Mouse (Mus musculus) CD8-positive naive resting alpha-beta T cell, adult 2 months (primary cell): ENCODE data around the gene Dock10.
A peak's percentile ranks its signal among the peaks of the same experiment; 100 is the strongest.
"Not testable (repeated sequence)": the region's sequence is repeated elsewhere in the genome, so short reads cannot be mapped to it uniquely, and the experiment has no call there.

Experiments used
- DNase-seq, 2 experiments: peaks; one replicate each; pipeline ENCODE4 v3.0.0; 2022; ENCODE audit warnings: low read depth in 2 of 2, low spot score in 2 of 2

Gene Dock10

DNA sequence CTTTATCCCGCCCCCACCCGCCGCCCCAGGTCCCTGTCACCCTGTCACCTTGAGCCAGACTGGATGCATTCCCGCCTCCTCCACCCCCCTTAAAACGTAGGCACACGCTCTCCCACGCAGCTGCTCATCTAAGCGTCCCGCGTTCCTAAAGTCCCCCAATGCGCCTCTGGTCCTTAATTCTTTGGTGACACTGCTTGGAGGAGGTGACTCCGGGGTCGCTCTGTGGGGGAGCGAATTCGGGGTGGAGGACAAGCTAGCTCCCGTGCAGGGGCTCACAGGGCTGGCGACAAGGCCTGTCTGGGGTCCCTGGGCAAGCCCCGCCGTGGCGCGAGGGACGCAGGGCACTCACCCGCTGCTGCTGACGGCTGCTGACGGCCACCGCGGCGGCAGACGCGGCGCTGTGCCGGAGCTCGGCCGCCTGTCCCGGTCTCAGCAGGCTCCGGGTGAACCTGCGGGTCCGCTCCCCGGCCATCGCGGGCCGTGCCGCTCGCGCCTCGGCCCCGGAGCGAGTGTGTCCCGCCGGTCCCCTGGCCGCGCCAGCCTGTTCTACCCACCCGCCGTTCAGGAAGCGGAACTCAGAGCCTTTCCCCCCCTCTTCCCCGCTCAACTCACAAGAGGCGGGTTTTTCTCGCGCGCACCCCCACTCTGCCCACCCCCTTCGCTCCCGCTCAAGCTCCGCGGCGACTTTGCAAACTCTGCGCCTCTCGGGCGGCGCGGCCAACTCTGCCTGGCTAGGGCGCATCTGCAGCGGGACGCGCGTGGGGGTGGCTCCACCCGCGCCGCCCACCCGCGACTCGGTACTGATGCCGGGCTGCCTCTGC is at the start of gene Dock10:
TSS of gene Dock10 (minus strand) at position 551 of the 821 bp plus-strand sequence.
- DNase-seq, result peak; percentile 82 to 86

DNA sequence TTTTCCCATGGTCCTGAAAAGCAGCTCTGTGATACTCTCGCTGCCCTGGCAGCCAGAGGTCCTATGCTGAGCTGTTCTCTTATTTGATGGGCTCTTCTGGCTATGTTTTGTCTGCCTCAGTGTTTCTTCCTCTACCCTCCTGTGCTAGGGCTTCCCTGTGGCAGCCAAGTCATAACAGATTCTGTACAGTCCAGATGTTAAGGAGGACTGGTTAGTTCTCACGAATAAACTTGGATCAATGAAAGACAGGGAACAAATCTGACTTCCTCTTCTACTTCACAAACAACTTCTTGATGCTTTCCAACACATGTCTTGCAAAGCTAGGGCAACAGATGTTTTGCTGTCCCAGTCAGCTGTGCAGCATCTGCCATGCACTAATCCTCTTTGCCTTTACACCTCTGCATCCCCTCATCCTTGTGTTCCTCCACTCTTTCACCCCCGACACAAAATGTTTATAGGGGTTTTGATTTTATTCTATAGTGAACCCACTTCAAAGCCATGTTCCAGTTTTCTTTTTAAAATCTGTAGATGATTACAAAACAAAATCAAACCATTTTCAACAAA is 48.6 kb upstream of the Dock10 start:
- DNase-seq, result no peak

DNA sequence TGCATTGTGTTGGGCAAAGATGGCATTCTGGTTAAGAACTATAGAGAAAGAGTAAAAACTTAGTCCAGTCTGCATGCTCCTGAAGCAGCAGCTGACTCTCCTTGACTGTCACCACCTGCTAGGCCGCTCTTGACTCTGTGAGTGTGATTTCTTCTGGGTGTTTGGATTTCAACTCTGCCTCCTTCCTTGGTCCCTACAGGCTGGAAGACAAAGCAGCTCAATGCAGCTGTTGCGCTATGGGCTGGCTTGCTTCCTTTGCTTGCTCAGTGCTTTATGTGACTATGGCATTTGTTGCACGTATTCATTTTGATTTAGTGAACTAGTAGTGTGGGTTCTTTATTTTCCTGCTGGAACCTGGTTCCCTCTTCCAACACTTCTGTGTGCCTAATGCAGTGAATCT is 43.7 kb upstream of the Dock10 start:
- no peak for DNase-seq

DNA sequence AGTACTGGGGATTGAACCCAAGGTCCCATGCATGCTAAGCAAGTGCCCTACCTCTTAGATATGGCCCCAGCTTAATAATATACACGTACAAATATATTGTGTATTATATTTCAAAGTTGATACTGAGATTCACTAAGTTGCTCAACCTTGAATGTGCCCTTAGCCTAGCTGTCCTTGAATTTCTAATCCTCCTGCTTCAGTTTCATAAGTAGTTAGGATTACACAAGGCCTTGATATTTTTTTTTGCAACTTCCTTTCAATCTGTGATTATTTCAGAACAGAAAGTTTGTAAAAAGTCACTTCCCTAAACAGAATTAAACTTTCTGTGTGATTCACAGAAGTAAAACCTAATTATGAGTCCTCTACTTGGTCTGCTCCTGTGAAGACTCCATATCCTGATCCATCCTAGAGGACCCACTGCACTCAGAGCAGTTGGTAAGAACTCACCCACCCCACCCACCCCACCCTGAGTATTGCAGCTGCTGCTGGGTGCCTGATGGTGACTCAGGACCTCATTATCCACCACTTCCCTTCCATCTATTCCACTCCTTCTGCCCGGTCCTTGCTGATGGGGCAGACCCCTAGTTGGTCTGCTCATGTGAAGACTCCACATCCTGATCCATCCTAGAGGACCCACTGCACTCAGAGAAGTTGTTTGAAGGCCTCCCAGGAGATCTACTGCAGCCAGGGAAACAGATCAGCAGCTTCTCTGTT is 26.9 kb upstream of the Dock10 start:
- DNase-seq, result no peak

DNA sequence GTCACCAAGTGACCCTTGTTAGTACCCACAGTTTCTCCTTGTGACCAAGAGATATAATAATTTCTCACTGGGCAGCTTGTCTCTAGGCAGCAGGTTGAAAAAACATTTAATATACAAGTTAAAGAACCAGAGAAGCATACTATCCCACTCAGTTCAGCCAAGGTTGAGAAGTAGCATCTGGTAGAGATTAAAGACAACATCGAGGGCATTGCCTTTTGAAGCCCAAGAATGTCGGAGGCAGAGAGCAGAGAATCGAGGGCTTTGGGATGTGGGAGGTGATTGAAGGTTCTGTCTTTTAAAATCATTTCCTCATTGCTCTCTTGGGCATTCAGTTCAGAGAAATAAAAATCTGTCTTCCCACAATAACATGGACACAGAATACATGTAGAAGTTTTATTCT is 25.8 kb upstream of the Dock10 start:
- no peak for DNase-seq

DNA sequence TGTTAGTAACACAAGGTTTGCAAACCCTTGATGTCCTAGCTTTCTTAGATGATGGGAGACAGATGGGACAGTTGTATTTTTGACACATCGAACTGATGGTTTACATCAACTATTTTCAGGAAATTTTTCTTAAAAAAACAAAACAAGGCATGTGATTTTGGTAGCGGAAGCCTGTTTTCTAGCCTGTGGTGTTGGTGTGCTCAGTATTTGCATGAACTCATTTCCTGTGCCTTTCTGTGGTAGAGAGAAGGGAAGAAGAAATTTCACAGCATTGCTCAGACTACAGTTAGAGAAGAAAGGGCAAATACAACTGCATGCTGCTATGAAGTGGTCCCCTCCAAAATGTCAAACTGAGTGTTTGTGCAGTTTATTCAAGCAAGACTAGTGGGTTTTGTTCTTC is 7.2 kb upstream of the Dock10 start:
- DNase-seq, result peak; percentile 37 to 44

DNA sequence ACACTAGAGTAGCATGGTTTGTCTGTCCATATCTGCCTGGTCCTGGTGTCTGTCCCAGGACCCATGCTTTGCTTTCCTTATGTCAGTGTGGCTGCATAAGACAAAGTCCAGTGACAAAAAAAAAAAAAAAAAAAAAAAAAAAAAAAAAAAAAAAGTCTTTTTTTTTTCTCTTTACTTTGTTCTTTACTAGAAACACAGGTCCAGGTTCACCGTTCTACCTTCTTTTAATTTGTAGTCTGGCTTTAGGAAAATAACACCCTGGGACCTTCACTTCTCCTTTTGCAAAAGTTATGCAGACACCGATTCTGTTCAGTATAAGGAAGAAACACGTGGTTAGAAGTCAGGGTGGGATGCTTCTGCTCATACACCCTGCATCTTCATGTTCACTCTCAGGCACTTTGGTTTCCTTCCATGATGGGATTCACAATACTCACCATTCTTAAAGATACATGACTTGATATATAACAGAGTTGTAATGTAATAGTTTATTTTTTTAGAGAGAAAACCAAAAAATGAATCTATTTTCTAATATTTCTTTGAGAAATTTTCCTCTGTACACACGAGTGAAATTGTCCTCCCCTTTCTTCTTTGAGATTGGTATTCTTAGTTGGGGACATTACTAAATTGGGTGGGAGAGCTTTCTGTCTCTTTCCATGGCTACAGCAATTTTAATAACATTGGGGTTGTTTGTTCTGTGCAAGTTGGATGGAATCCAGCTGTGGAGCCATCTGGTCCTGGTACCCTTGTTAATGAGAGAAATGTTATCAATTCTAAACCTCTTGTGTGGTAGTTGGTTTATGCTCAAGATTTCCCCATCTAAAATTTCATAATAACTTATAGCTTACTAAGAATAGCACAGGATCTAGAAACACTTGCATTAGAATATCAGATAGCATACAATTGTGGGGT is 5.0 kb upstream of the Dock10 start:
- no peak for DNase-seq

DNA sequence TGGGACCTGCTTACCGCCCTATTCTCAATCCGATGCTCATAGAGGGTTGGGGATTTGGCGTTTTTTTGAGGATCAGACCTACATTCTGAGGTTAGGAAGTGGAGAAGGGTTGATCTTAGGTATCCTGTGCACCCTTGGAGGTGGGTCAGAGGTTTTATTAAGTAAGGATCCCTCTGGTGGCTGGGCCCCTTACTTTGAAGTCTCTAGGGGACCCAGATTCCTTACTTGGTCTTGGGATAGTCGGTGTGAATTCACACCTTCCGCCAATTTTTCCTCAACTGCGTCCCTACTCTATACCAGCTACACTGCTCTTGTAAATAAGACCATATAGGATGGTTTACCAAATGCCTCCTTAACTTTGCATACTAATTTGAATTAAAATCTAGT is 464 bp upstream of the Dock10 start:
- DNase-seq, result no peak

DNA sequence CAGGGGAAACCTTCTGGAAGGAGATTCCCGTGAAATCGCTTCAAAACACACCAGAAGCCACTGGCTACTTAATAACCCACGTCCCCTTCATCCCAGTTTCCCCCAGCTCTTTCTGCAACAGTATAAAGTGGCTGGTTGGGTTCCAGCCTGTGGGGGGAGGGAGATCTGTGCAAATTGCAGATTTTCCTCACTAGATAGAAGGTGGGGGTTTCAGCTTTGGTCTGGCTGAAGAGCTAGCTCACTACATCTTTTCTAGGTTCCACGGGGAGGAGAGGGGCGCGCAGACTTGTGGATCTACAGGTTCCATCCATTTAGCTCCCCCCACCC is 714 bp downstream of the Dock10 start:
- no peak for DNase-seq

DNA sequence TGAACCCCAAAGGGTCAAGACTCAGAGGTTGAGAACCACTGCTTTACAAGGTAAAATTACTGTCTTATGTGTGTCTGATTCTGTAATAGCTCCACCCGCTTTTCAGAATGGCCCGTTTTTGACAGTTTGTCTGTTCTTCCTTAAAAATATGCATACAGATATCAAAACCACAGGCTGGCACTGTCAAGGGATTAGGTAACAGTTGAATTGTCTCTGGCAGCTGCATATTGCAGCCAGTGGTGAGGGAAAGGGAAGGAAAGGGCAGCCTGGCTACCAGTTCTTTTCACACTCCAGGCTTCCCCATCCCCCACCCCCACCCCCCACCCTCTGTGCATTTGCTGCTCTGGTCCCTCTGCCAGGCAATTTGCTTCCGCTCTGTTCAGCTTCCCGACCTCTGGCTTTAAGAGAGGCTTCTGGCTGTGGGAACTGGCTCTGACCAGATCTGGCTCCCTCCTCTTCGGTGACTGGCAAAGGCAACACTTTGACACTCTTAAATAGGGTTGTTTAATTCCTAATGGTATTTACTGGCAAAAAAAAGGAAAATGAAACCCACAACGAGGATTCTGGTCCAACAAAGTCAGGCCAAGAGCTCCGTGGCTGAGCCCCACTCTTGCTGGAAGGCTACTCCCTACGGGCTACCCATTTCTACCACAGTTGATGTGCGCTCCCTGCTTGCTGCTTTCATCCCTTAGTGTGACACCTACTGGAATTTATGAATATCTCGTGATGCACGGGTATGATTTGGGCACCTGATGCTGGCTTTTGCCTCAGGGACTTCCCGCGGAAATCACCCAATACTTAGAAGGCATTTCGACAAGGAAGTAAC is 1.3 kb downstream of the Dock10 start:
- DNase-seq, result peak; percentile 66 to 70

DNA sequence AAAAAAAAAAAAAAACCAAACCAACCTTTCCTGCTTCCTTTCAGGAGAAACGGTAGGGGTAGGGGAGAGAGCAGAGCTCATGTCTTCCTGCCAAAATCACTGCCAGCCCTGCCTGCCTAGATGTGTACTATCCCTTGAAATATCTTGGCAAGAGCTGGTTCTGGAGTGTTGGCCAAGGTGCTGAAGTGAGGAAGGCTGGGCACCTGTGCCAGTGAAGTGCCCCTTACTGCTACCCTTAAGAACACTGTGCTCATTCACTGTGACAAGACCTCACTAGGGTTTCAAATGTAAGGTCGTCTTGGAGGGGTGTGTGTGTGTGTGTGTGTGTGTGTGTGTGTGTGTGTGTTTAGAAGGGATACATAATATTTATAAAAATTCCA is 2.3 kb downstream of the Dock10 start:
- peak in 1 of 2 experiments; percentile 26 for DNase-seq

DNA sequence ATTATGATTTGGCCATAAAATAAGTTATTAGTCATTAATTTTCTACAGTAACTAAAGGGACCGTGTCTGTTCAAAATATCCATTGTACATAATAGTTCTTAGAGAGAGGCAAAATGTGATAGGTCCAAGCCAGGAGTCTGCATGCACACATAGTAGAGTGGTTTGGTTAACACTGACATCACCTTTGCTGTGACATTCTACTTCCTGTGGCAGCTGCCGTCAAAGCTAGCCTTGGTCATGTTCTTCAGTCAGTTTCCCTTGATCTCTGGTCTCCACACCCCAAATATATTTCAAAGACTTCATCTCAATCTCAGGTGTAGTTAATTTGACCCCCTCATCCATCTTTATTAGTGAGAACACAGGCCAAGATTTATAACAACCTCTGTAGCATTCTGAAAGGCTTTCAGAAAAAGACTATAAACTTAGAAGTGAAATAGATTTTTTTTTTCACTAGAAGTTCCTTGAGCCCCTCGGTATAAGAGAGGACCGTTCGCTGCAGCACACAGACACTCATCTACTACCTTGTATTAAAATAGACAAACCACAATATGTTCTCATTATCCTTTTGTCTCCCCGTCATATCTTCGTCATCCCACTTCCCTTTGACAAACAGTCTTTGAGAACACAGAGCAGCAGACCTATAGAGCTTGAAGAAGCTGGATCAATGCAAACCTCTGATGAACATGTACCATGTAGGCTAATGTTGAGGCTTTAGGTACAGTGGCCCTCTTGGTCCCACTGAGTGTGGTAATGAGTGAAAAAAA is 2.8 kb downstream of the Dock10 start:
- DNase-seq, result peak; percentile 65 to 69

DNA sequence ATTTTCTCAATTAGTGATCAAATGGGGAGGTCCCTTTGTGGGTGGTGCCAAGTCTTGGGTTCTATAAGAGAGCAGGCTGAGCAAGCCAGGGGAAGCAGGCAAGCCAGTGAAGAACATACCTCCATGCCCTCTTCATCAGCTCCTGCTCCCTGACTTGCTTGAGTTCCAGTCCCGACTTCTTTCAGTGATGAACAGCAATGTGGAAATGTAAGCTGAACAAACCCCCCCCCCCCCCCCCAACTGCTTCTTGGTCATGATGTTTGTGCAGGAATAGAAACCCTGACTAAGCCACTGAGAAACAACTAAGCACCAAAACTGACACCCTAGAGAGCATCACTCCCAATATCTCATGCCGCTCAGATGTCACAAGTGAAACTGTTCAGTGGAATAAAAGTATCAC is 9.2 kb downstream of the Dock10 start:
- not testable (repeated sequence) for DNase-seq

DNA sequence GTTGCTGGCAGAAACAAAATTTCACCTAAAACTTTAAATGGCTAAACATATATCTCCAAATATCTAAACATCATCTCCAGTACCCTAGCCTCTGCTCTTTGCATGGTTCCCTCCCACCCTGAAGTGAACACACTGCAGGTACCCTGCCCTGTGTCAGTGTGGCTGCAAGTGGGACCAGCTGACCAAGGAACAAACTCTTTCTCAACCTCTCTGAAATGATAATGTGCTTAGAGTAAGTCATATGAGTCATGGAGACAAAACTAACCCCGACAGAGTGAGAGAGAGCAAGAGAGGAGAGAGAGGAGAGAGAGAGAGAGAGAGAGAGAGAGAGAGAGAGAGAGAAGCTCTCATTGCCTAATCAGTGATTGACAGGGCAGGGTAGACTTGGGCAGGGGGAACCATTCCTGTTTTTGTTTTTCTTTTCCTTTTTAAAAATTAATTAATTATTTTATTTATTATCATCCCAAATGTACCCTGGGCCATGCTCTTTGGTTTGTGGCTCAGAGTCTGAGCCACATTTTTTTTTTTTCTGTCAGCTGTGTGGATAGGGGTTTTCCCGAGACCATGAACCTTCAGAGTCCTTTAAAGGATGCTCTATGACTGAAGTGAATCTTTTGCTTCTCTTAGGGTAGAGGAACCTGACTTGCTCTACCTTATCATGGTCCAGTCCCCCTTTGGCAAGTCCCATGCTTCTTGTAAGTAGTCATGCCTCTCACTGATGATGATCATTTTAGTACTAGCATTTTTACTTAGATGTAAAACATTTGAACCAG is 11.4 kb downstream of the Dock10 start:
- DNase-seq, result no peak

DNA sequence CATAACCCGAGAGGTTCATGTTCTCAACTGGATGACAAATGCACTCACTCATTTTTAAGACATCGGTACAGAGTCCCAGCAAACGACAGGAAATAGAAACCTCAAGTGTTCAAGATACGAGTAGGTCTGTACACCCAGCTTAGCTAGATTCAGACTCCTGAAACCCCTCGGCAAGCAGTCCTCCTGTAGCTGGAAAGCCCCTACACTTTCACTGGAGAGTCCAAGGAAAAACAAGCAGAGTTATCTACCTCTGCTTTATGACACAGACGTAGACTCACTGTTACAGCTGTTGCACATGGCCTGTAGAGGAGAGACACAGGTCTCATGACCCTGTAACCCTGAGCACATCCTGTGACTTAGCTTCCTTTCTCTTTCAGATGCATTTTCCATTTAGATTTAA is 12.1 kb downstream of the Dock10 start:
- DNase-seq, result peak; percentile 63 to 65

DNA sequence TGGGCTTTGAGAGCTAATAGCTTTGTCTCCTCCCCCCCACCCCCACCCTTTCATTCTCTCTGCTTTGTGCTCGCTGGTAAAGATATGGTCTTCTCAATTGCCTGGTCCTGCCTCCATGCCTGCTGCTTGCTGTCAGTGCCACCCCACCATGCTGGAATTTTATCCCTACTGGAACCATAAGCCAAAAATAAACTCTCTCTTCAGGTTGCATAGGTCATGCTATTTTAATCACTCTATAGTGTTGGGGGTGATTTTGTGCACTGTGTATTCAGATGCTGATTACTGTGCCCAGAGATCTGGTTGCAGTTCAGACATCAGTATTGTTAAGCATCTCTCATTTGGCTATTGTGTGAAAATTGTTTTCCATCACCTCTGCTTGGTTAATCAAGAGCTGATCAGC is 18.9 kb downstream of the Dock10 start:
- DNase-seq, result no peak

DNA sequence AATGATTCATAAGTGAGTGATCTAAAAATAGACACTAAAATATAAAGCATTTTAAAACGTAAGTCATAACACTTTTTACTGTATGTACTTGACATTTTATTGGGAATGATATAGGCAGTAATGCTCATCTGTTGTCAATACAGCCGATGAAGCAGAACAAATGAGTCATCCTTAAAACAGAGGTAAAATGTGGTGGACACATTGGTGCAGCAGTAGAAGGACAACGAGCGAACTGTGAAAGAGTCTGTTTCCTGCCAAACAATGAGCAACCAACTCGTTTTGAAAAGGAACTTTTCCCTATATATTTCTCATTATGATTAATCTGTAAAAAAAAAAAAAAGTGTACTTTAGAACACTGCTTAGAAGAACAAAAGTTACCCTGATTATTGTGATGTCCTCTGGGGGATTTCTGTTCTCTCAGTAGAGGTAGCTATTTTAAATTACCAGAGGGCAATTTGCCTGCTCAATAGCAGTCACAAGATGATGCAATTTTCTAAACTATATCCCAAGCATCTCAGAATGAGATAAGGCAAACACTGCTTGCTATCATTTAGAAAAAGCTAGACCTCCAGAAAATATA is 20.4 kb downstream of the Dock10 start:
- no peak for DNase-seq

DNA sequence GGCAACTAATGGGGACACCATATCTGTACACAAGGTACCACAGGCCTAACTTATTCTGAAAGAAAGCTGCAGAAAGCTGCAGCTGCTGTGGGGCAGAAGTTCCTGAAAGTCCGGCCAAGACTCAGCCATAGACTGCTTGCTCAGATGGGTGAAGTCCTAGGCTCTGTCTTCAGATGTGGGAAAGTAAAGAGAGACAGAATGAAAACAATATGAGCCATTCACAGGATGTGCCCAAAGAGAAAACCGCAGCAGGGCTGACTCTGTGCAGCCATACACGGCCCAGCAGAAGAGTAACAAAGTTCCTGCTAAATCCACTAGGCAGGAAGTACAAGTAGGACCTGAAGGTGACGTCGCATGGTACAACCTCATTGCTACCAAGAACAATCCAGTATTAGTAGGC is 27.7 kb downstream of the Dock10 start:
- peak in 1 of 2 experiments; percentile 29 for DNase-seq

DNA sequence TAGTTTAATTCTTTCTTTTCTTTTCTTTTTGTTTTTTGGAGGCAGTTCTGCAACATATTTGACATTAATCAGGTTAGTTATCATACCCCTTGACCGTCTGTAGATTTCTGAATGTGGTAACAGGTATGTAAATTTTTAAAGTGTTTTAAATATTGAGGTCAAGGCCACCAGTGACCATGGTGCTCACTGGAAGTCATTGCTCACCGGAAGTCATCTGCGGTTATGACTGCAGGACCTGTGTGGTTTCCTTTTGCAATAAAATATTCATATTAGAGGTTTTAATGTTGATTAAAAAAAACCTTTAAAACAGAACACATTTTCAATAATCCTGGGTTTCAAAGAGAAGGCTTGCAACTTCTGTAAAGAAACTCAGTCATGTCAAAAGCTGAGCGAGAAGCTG is 28.2 kb downstream of the Dock10 start:
- no peak for DNase-seq
